Mouse (Mus musculus) embryonic fibroblast, embryonic 13.5 days (primary cell): ENCODE data around the gene Ephb2.

Experiments
- CTCF ChIP-seq: IDR thresholded peaks from 2 replicates; pipeline ENCODE4 v1.5.1; 2011; ENCODE audit warnings: mild to moderate bottlenecking, control low read depth, low read length, moderate library complexity, borderline replicate concordance; ENCODE audit not compliant: insufficient read depth
- POLR2A ChIP-seq: IDR thresholded peaks from 2 replicates; pipeline ENCODE4 v1.6.1; 2011; ENCODE audit warnings: low read depth, mild to moderate bottlenecking, control low read depth, low read length, moderate library complexity

GRCm38 (mm10) chr4:136710345-136710744 lies 125.4 kb downstream of the Ephb2 start:
- no peak for TF ChIP-seq CTCF
- no peak for TF ChIP-seq POLR2A
